ENCODE assay signal across 10 mouse cellular contexts in genomic region chr3:90266901-90267775, GRCm38 (mm10). TPM values are rescaled to one million over a fixed set of nuclear protein-coding genes. Genes with fewer than 3 reads are reported as not detected.
DNase-seq lines count a peak whose midpoint lies in the region; ATAC-seq and TF ChIP-seq lines count a peak whose summit lies in the region.
"Had no signal": no experiment of that assay in that cellular context is flagged by ENCODE, and none has a peak within 500 bp of the region (broad histone marks: within the 10 kb centered on the region; RNA-seq: fewer than 3 reads in every experiment).

No protein-coding gene starts in this region.

- no peaks in the 10 kb centered on the region for H3K27me3 ChIP-seq in embryonic facial prominence, embryonic 15.5 days
- no peaks in the 10 kb centered on the region for H3K27me3 ChIP-seq in neural tube, embryonic 13.5 days

- 0 out of 2 replicates have a peak overlapping the region, but pooled peaks have one; percentile 70 for H3K4me2 ChIP-seq in embryonic facial prominence, embryonic 15.5 days (replicated peaks)
- H3K4me2 ChIP-seq in neural tube, embryonic 13.5 days, result peak overlapping the region; percentile 73; the same call in 1 of the 2 replicates

- ATAC-seq in embryonic facial prominence, embryonic 15.5 days (ENCODE audit: insufficient number of reproducible peaks, low FRiP score, low TSS enrichment, low read depth), result no peak
- no peak for ATAC-seq in neural tube, embryonic 13.5 days (ENCODE audit: low read depth)
- no peak for ATAC-seq in inflammation-experienced regulatory T-cells, adult 6 months

- peak overlapping the region; percentile 98; the same call in 1 of the 2 replicates for H3K27ac ChIP-seq in layer of hippocampus, adult 2 months
- no peak overlapping the region for H3K27ac ChIP-seq in embryonic facial prominence, embryonic 15.5 days (replicated peaks)
- no peak overlapping the region; the same call in 1 of the 2 replicates for H3K27ac ChIP-seq in neural tube, embryonic 13.5 days (replicated peaks)

- H3K9me3 ChIP-seq in embryonic facial prominence, embryonic 15.5 days (replicated peaks), result no peaks in the 10 kb centered on the region
- no peaks in the 10 kb centered on the region for H3K9me3 ChIP-seq in neural tube, embryonic 13.5 days

- H3K4me3 ChIP-seq in layer of hippocampus, adult 2 months, result no peak overlapping the region
- H3K4me3 ChIP-seq in embryonic facial prominence, embryonic 15.5 days (replicated peaks), result peak overlapping the region; percentile 78; the same call in 1 of the 2 replicates
- H3K4me3 ChIP-seq in neural tube, embryonic 13.5 days, result 0 out of 2 replicates have a peak overlapping the region, but pooled peaks have one; percentile 82

- no peak for TF ChIP-seq CTCF in layer of hippocampus, adult 2 months (conservative IDR thresholded peaks at IDR 0.05)

- H3K36me3 ChIP-seq in embryonic facial prominence, embryonic 15.5 days, result peaks cover 38% of the 10 kb centered on the region
- peaks cover 49% of the 10 kb centered on the region for H3K36me3 ChIP-seq in neural tube, embryonic 13.5 days

- WGBS in embryonic facial prominence, embryonic 15.5 days, result 88% methylated on average over 20 of the region's 20 CpGs
- 93% methylated on average over 20 of the region's 20 CpGs for WGBS in neural tube, embryonic 13.5 days

- no peak overlapping the region for H3K9ac ChIP-seq in embryonic facial prominence, embryonic 15.5 days
- H3K9ac ChIP-seq in neural tube, embryonic 13.5 days, result 0 out of 2 replicates have a peak overlapping the region, but pooled peaks have one; percentile 93

- H3K4me1 ChIP-seq in embryonic facial prominence, embryonic 15.5 days, result peaks cover 19% of the 10 kb centered on the region
- peaks cover 11% of the 10 kb centered on the region for H3K4me1 ChIP-seq in neural tube, embryonic 13.5 days (replicated peaks)

- DNase-seq in cerebellum, adult 8-10 months, result peak; percentile 28
- DNase-seq in cerebellum, adult 18-20 months, result no peak
- no peak for DNase-seq in layer of hippocampus, adult 2 months (ENCODE audit: low spot score in 2 of 2)
- no peak for DNase-seq in layer of hippocampus, adult 18-20 months (ENCODE audit: low spot score in 2 of 2)
- DNase-seq in embryo, embryonic 10 days (ENCODE audit: low spot score), result no peak
- DNase-seq: cerebellum, postnatal 10 days; right cerebral cortex, postnatal 4 days had no signal

RNA-seq across cellular contexts. Expression of gene Dennd4b, which starts 2.2 kb away (rescaled TPM):
- total RNA-seq in layer of hippocampus, adult 2 months (2021), result 10 to 100 TPM; 33.7 to 35.6 TPM
- total RNA-seq in layer of hippocampus, adult 18-20 months (2021), result 10 to 100 TPM; 30.1 to 31.9 TPM
- polyA plus RNA-seq in embryonic facial prominence, embryonic 15.5 days (2015; fragmentation: Nextera tagmentation; extraction: Ambion mirVana), result 4.0 and 4.5 TPM in 2 replicates
- polyA plus RNA-seq in neural tube, embryonic 13.5 days (2015; fragmentation: Nextera tagmentation; extraction: Ambion mirVana), result 5.9 and 7.4 TPM in 2 replicates
- 10 to 100 TPM; 19.6 to 25.8 (median 24.2) TPM for polyA plus RNA-seq in inflammation-experienced regulatory T-cells, adult 6 months (2017; shearing (Covaris generic))

RNA-seq across cellular contexts. Expression of gene Crtc2, which starts 13.2 kb away (rescaled TPM):
- 10 to 100 TPM; 38.3 to 49.5 TPM for total RNA-seq in layer of hippocampus, adult 2 months (2021)
- total RNA-seq in layer of hippocampus, adult 18-20 months (2021), result 10 to 100 TPM; 36.4 to 45.7 TPM
- 24.7 and 27.8 TPM in 2 replicates for polyA plus RNA-seq in embryonic facial prominence, embryonic 15.5 days (2015; fragmentation: Nextera tagmentation; extraction: Ambion mirVana)
- polyA plus RNA-seq in neural tube, embryonic 13.5 days (2015; fragmentation: Nextera tagmentation; extraction: Ambion mirVana), result 23.7 and 27.0 TPM in 2 replicates
- polyA plus RNA-seq in inflammation-experienced regulatory T-cells, adult 6 months (2017; shearing (Covaris generic)), result 10 to 100 TPM; 35.6 to 48.0 (median 37.0) TPM

RNA-seq across cellular contexts. Expression of gene Slc39a1, which starts 19.2 kb away (rescaled TPM):
- total RNA-seq in layer of hippocampus, adult 2 months (2021), result 10 to 100 TPM; 42.5 to 45.5 TPM
- 10 to 100 TPM; 39.0 to 45.3 TPM for total RNA-seq in layer of hippocampus, adult 18-20 months (2021)
- 107 and 115 TPM in 2 replicates for polyA plus RNA-seq in embryonic facial prominence, embryonic 15.5 days (2015; fragmentation: Nextera tagmentation; extraction: Ambion mirVana)
- 42.4 and 54.8 TPM in 2 replicates for polyA plus RNA-seq in neural tube, embryonic 13.5 days (2015; fragmentation: Nextera tagmentation; extraction: Ambion mirVana)
- polyA plus RNA-seq in inflammation-experienced regulatory T-cells, adult 6 months (2017; shearing (Covaris generic)), result 10 to 100 TPM; 35.0 to 72.7 (median 59.5) TPM

RNA-seq across cellular contexts. Expression of gene Creb3l4, which starts 23.8 kb away (rescaled TPM):
- total RNA-seq in layer of hippocampus, adult 2 months (2021), result not detected
- total RNA-seq in layer of hippocampus, adult 18-20 months (2021), result under 1 TPM in 1 of 2 experiments, not detected in 1; 0.41 TPM
- 6.1 and 7.3 TPM in 2 replicates for polyA plus RNA-seq in embryonic facial prominence, embryonic 15.5 days (2015; fragmentation: Nextera tagmentation; extraction: Ambion mirVana)
- 3.3 and 3.5 TPM in 2 replicates for polyA plus RNA-seq in neural tube, embryonic 13.5 days (2015; fragmentation: Nextera tagmentation; extraction: Ambion mirVana)
- polyA plus RNA-seq in inflammation-experienced regulatory T-cells, adult 6 months (2017; shearing (Covaris generic)), result not detected

RNA-seq across cellular contexts. Expression of gene Gatad2b, which starts 25.8 kb away (rescaled TPM):
- 100 to 1,000 TPM; 107 to 108 TPM for total RNA-seq in layer of hippocampus, adult 2 months (2021)
- 100 to 1,000 TPM; 104 to 106 TPM for total RNA-seq in layer of hippocampus, adult 18-20 months (2021)
- polyA plus RNA-seq in embryonic facial prominence, embryonic 15.5 days (2015; fragmentation: Nextera tagmentation; extraction: Ambion mirVana), result 15.2 and 16.8 TPM in 2 replicates
- 13.7 and 15.6 TPM in 2 replicates for polyA plus RNA-seq in neural tube, embryonic 13.5 days (2015; fragmentation: Nextera tagmentation; extraction: Ambion mirVana)
- 10 to 100 TPM; 14.9 to 34.0 (median 28.3) TPM for polyA plus RNA-seq in inflammation-experienced regulatory T-cells, adult 6 months (2017; shearing (Covaris generic))
